Mouse (Mus musculus) stomach, embryonic 16.5 days (tissue): ENCODE measurements around the gene Rpp40. TPM values are rescaled to one million over a fixed set of nuclear protein-coding genes. Genes with fewer than 3 reads are reported as not detected.
A peak's percentile ranks its signal among the peaks of the same experiment; 100 is the strongest.

Experiments used
- ATAC-seq: fragments of 200-750 bp; cut with Nextera tagmentation; 2 replicates; pipeline ENCODE4 v1.8.0; 2017; ENCODE audit warnings: moderate number of reproducible peaks, moderate TSS enrichment; ENCODE audit not compliant: insufficient read depth, low FRiP score
- H3K27ac ChIP-seq: fragments of 300-500 bp; sonication (generic); 2 replicates; pipeline ENCODE4 v1.5.1; 2014; ENCODE audit warnings: low read length
- H3K27me3 ChIP-seq: fragments of 300-500 bp; sonication (generic); 2 replicates; pipeline ENCODE4 v1.6.1; 2014; ENCODE audit warnings: low read length, control low read depth, mixed read lengths; ENCODE audit not compliant: control insufficient read depth, insufficient read depth
- H3K36me3 ChIP-seq: fragments of 300-500 bp; sonication (generic); 2 replicates; pipeline ENCODE4 v1.6.1; 2014; ENCODE audit warnings: low read length; ENCODE audit not compliant: control insufficient read depth, insufficient read depth
- H3K4me1 ChIP-seq: fragments of 300-500 bp; sonication (generic); 2 replicates; pipeline ENCODE4 v1.6.1; 2014; ENCODE audit warnings: low read length, control low read depth, mixed read lengths; ENCODE audit not compliant: control insufficient read depth, insufficient read depth
- H3K4me2 ChIP-seq: fragments of 300-500 bp; sonication (generic); 2 replicates; pipeline ENCODE4 v1.6.1; 2014; ENCODE audit warnings: low read depth, low read length, mixed read lengths
- H3K4me3 ChIP-seq: fragments of 300-500 bp; sonication (generic); replicated peaks from 2 replicates; pipeline ENCODE4 v1.5.1; 2014; ENCODE audit warnings: mild to moderate bottlenecking, low read length
- H3K9ac ChIP-seq: fragments of 300-500 bp; sonication (generic); 2 replicates; pipeline ENCODE4 v1.6.1; 2014; ENCODE audit warnings: low read length
- H3K9me3 ChIP-seq: fragments of 300-500 bp; sonication (generic); replicated peaks from 2 replicates; pipeline ENCODE4 v1.6.1; 2016; ENCODE audit warnings: low read length, control low read depth; ENCODE audit not compliant: control insufficient read depth
- WGBS: fragments of 180-500 bp; shearing (Covaris S2); extraction: QIAGEN DNeasy Blood & Tissue Kit; methylation state at CpG from one replicate; pipeline ENCODE4 v1.1.7; 2014; 5-methylcytosine and 5-hydroxymethylcytosine counted together
- polyA plus RNA-seq: library from polyadenylated mRNA; unstranded; fragments of >200 nt; fragmentation: Nextera tagmentation; extraction: Ambion mirVana; gene quantifications from 2 replicates; pipeline ENCODE4 v1.2.1, GENCODE M21; 2015

Gene Rpp40
- polyA plus RNA-seq: 15.7 and 16.5 TPM in 2 replicates

DNA sequence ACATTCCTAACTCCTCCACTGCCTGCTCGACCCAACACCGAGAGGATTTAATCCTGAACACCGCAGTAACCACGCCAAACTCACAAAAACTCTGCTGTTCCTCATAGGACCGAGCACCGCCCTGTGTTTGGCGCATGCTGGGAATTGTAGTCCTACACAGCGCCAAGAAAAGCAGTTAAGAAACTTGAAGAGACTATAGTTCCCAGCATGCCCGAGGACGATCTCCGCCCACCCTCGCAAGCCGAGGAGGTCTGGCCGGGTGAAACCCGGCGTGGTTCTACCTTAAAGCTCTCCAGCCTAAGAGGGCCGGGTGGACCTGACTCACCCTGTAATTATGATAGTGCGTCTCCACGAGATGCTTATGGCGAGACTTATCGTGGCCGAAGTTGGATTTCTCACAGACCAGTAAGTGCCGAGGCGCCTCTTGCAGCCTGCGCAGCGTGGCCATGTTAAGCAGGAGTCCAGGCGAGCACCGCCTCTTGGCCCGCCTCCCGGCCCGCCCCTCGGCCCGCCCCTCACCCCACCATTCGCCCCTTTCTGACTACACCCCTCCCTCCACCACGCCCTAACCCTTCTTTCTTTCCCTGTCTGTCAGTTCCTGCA is at the start of gene Rpp40:
TSS of gene Rpp40 (minus strand) at position 481 of the 603 bp plus-strand sequence.
- Histone ChIP-seq H3K27ac (no peak within 1 kb of the TSS), H3K9ac (peak within 1 kb of the TSS; percentile 78), H3K4me1 (peaks cover 3% of the 10 kb centered on the region; the same call in 1 of the 2 replicates), H3K4me3 (peak within 1 kb of the TSS; percentile 90), H3K36me3 (no peaks in the 10 kb centered on the region; the same call in 1 of the 2 replicates), H3K4me2 (peak within 1 kb of the TSS; percentile 75), H3K27me3 (no peaks in the 10 kb centered on the region), H3K9me3 (no peaks in the 10 kb centered on the region)
- ATAC-seq: peak; percentile 99
- under 1% methylated on average over 35 of the region's 35 CpGs for WGBS

DNA sequence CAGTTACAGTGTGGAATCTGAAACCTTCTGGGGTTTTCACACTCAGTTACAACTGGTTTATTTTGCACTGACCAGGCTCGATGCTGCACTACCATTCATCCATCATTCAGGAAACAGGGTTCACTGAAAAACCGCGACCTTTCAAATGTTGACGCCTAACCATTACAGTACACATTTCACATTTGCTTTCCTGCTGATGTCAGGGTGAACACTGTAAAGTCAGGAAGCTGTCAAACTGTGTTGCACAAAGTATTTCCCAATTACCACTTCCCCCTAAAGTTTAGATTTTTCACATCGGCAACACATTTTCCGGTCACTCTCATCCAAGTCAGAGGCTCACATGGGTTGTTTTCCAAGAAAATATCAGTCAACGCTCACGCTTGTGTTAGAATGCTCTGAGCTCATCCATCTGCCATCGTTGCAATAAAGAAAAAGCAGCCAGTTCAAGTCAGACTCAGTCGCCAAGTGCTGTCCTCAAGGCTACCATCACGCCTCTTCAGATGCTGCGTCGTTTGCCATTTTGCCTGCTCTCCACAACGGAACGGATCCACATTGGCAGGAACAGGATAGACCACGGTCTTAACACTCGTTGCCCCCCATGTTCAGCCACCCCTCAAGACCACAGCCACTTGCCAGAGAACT is 43.8 kb upstream of the Rpp40 start:
- Histone ChIP-seq H3K4me3 (no peak overlapping the region), H3K27me3 (no peaks in the 10 kb centered on the region), H3K9me3 (0 out of 2 replicates have a peak, but pooled peaks cover 6% of the 10 kb centered on the region), H3K27ac (no peak overlapping the region), H3K4me1 (no peaks in the 10 kb centered on the region), H3K36me3 (no peaks in the 10 kb centered on the region), H3K4me2 (no peak overlapping the region), H3K9ac (no peak overlapping the region)
- WGBS: 61% methylated on average over 17 of the region's 17 CpGs
- no peak for ATAC-seq

DNA sequence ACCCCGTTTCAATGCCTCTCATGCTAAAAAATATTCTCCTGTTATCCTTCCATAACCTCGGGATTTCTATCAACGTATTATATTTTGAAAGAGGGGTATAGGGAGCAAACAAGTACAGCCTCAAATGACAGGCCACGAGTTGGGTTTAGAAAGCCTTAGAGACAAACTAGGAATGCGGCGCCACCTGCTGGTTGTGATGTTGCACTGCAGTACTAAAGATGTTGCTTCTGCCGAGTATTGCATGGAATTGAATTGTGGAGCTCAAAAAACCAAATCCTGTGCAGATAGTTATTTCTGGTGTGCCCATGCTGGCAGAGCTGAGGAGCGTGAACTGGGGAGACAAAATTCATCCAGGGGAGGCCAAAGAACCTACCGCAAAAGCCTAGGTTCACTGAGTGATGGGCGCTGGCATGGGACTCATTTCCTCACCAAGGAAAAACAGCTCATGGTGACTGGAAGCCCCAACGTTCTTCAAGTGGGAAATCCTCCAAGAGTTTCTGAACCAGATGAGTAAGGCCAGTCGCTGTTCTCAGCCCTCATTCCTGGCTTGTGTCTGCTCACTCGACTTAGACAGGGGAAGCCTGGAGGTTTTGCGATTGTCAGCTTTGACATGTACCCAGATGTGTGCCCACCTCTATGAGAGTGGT is 41.3 kb upstream of the Rpp40 start:
- no peak for ATAC-seq
- Histone ChIP-seq H3K4me1 (no peaks in the 10 kb centered on the region), H3K9me3 (0 out of 2 replicates have a peak, but pooled peaks cover 6% of the 10 kb centered on the region), H3K4me3 (no peak overlapping the region), H3K36me3 (no peaks in the 10 kb centered on the region), H3K27me3 (no peaks in the 10 kb centered on the region), H3K27ac (no peak overlapping the region), H3K4me2 (no peak overlapping the region), H3K9ac (no peak overlapping the region)
- 21% methylated on average over 14 of the region's 14 CpGs for WGBS

DNA sequence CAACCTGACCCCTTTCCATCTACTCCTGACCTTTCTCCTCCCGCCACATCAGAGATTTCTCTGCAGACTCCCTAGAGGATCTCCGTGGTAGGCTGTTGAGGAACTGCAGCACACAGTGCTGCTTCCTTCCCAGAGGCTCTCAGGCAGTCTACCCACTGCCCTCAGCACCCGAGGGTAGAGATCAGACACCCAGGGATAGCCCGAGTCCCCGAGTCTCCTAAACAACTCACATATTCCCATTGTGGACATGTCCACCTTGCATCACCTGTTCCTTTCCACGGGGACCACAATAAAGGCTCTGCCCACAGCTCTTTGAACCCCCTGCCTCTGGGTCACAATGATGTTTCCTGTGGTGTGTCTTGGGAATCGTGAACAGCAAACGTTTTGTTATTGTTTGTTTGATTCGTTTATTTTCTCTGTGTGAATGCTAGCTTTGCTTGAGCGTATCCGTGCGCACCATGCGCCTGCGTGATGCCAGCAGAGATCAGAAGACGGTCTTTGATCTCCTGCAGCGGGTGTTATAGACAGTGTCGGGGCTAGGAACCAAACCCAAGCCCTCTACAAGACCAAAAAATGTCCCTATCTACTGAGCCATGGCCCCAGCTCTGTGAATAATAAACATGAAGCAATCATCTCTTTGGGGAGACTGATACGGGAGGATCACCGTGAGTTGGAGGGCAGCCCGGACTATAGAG is 40.6 kb upstream of the Rpp40 start:
- no peak overlapping the region for H3K9ac ChIP-seq
- WGBS: 70% methylated on average over 20 of the region's 20 CpGs
- H3K4me3 ChIP-seq: no peak overlapping the region
- H3K9me3 ChIP-seq: 0 out of 2 replicates have a peak, but pooled peaks cover 3% of the 10 kb centered on the region
- no peak for ATAC-seq
- no peaks in the 10 kb centered on the region for H3K4me1 ChIP-seq
- no peaks in the 10 kb centered on the region for H3K36me3 ChIP-seq
- H3K27ac ChIP-seq: no peak overlapping the region
- no peaks in the 10 kb centered on the region for H3K27me3 ChIP-seq
- no peak overlapping the region for H3K4me2 ChIP-seq

DNA sequence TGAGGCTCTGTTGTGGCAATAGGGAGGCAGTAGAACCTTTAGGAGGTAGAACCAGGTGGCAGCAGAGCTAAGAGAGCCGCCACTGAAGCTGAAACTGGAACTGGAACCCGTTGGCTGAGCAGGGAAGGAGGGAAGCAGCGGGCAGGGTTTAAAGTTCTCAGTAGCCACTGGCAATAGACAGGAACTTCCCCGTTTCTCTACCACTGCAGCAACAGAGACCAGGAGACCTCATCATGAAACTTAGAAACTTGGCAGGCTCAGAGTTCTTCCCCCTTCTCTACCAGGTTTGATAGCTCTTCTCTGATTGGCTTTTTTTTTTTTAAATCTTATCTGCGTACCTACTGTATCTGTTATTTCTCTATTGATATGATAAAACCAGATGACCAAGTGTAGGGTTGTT is 34.8 kb upstream of the Rpp40 start:
- Histone ChIP-seq H3K9me3 (no peaks in the 10 kb centered on the region), H3K27ac (no peak overlapping the region), H3K9ac (no peak overlapping the region), H3K4me2 (no peak overlapping the region), H3K4me3 (no peak overlapping the region), H3K27me3 (no peaks in the 10 kb centered on the region), H3K4me1 (no peaks in the 10 kb centered on the region), H3K36me3 (no peaks in the 10 kb centered on the region)
- no peak for ATAC-seq
- WGBS: 73% methylated on average over 5 of the region's 5 CpGs

DNA sequence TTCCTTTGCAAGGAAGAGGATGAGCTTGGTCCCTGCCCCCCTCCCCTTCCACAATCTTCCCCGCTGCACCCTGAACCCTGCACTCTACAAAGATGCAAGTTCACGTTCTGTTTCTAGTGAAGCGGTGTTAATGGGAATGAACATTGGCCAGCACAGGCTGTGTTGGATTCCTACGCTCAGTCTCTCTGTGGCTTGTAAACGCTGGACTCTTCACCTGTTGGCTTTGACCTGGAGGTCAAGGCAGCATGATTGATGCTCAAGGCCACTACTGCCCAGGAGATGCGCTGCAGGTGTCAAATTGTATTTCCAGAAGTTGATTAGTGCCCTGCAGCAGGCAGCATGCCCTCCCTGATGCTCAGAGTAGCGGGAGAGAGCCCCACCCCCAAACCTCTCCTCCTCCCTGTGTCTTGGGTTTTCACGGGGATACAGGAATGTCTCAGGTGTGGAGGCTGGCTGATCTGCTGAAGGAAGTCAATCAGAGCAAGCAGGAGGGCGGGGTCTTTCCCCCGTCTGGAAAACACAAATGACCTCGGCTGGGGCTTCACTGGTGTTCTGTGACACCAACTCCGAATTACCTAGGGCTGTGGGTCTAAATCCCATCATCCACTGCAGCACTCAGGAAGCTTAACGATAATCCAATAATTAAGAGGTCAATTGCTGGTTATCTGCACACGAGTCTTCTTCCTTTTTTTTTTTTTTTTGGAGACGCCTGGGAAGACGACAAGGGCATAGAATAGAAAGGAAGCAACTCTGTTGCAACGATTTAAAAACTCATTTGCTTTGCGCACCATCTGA is 33.9 kb upstream of the Rpp40 start:
- Histone ChIP-seq H3K9me3 (peaks cover 2% of the 10 kb centered on the region), H3K27me3 (no peaks in the 10 kb centered on the region), H3K36me3 (no peaks in the 10 kb centered on the region), H3K4me3 (no peak overlapping the region), H3K4me2 (no peak overlapping the region), H3K4me1 (no peaks in the 10 kb centered on the region), H3K27ac (no peak overlapping the region), H3K9ac (no peak overlapping the region)
- ATAC-seq: no peak
- WGBS: 53% methylated on average over 18 of the region's 18 CpGs

DNA sequence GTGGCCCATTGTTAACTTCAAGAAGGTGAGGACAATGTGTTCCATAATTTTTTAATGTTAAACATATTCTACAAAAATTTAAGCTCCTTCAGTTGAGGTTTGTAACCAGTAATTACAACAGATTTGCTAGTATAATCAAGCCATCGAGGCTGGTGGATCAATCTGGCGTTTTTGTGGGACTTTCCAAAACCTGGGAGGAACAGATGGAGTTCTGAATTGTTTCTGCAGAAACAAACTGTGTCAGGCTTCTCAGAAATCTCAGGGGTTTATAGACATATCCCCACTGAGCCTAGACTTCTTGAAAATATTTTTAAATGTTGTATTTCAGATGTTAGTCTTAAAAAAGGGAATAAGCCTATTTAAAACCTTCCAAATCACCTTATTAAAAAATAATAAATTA is 31.8 kb upstream of the Rpp40 start:
- Histone ChIP-seq H3K27ac (no peak overlapping the region), H3K36me3 (no peaks in the 10 kb centered on the region), H3K27me3 (no peaks in the 10 kb centered on the region), H3K9ac (no peak overlapping the region), H3K4me2 (no peak overlapping the region), H3K9me3 (peaks cover 4% of the 10 kb centered on the region), H3K4me3 (no peak overlapping the region), H3K4me1 (no peaks in the 10 kb centered on the region)
- 68% methylated on average over 2 of the region's 2 CpGs for WGBS
- no peak for ATAC-seq

DNA sequence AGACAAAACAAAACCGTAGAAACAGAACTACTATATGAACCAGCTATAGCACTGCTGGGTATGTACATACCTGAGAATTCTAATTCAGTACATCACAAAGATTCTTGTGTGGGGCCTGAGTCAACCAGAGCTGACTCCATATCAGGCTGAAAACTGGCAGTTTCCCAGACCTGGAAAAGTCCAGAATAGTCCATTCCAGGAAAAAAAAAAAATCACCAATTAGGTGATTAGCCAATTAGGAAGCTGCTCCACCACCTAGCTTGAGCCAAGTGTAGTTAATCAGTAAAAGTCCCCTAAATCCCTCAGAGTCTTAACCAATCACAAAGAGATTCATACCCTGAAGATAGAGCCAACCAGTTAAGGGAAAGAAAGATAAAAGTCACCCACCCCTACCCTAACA is 5.3 kb upstream of the Rpp40 start:
- Histone ChIP-seq H3K27me3 (no peaks in the 10 kb centered on the region), H3K4me2 (no peak overlapping the region), H3K9me3 (no peaks in the 10 kb centered on the region), H3K27ac (no peak overlapping the region), H3K36me3 (no peaks in the 10 kb centered on the region), H3K4me3 (no peak overlapping the region), H3K9ac (no peak overlapping the region), H3K4me1 (peaks cover 1% of the 10 kb centered on the region; the same call in 1 of the 2 replicates)
- ATAC-seq: no peak
- 83% methylated on average over 1 of the region's 1 CpGs for WGBS
